Mouse (Mus musculus) monocyte, adult 2 months (primary cell): ENCODE data around the gene 1700061G19Rik.
A peak's percentile ranks its signal among the peaks of the same experiment; 100 is the strongest.
"Not testable (repeated sequence)": the region's sequence is repeated elsewhere in the genome, so short reads cannot be mapped to it uniquely, and the experiment has no call there.

ENCODE experiments used
- DNase-seq, 2 experiments: peaks; one replicate each; pipeline ENCODE4 v3.0.0; 2022; ENCODE audit warnings: low spot score in 2 of 2, low read depth in 1 of 2

Gene 1700061G19Rik

GRCm38 (mm10) chr17:56870287-56870953, 4.9 kb upstream of the 1700061G19Rik start:
- DNase-seq = no peak

- no peak for DNase-seq
Observed at GRCm38 (mm10) chr17:56871767-56872166, 3.5 kb upstream of the 1700061G19Rik start.

GRCm38 (mm10) chr17:56872512-56872911, 2.8 kb upstream of the 1700061G19Rik start:
- DNase-seq = no peak

- DNase-seq = no peak
Observed at GRCm38 (mm10) chr17:56874237-56874636, 1.0 kb upstream of the 1700061G19Rik start, which contains the start of gene Acsbg2. TSS of gene Acsbg2 (minus strand) at chr17:56874447.

GRCm38 (mm10) chr17:56876465-56876864, 1.2 kb downstream of the 1700061G19Rik start:
- no peak for DNase-seq

GRCm38 (mm10) chr17:56876981-56877380, 1.7 kb downstream of the 1700061G19Rik start:
- no peak for DNase-seq

- DNase-seq = no peak
Observed at GRCm38 (mm10) chr17:56877426-56877825, 2.1 kb downstream of the 1700061G19Rik start.

GRCm38 (mm10) chr17:56883612-56884011, 8.3 kb downstream of the 1700061G19Rik start:
- DNase-seq = peak in 1 of 2 experiments; percentile 21

- peak in 1 of 2 experiments; percentile 13 for DNase-seq
Observed at GRCm38 (mm10) chr17:56884331-56884730, 9.1 kb downstream of the 1700061G19Rik start.

- peak in 1 of 2 experiments; percentile 44 for DNase-seq
Observed at GRCm38 (mm10) chr17:56884809-56885208, 9.5 kb downstream of the 1700061G19Rik start.

- DNase-seq = no peak
Observed at GRCm38 (mm10) chr17:56888050-56888449, 12.8 kb downstream of the 1700061G19Rik start.

- no peak for DNase-seq
Observed at GRCm38 (mm10) chr17:56890018-56890417, 14.7 kb downstream of the 1700061G19Rik start.

GRCm38 (mm10) chr17:56895368-56895918, 20.2 kb downstream of the 1700061G19Rik start:
- DNase-seq = no peak

GRCm38 (mm10) chr17:56896513-56897129, 21.3 kb downstream of the 1700061G19Rik start:
- DNase-seq = no peak

GRCm38 (mm10) chr17:56897630-56898195, 22.4 kb downstream of the 1700061G19Rik start:
- DNase-seq = peak; percentile 12 to 55

GRCm38 (mm10) chr17:56902698-56903097, 27.4 kb downstream of the 1700061G19Rik start:
- DNase-seq = no peak

- no peak for DNase-seq
Observed at GRCm38 (mm10) chr17:56906166-56906565, 30.9 kb downstream of the 1700061G19Rik start.

GRCm38 (mm10) chr17:56907096-56907495, 31.8 kb downstream of the 1700061G19Rik start:
- DNase-seq = no peak

GRCm38 (mm10) chr17:56907887-56908286, 32.6 kb downstream of the 1700061G19Rik start:
- DNase-seq = no peak

GRCm38 (mm10) chr17:56909764-56910163, 34.5 kb downstream of the 1700061G19Rik start:
- not testable (repeated sequence) for DNase-seq

GRCm38 (mm10) chr17:56913023-56913422, 37.7 kb downstream of the 1700061G19Rik start:
- DNase-seq = no peak

GRCm38 (mm10) chr17:56913444-56913843, 38.2 kb downstream of the 1700061G19Rik start:
- DNase-seq = no peak
